Mouse (Mus musculus) embryonic facial prominence, embryonic 15.5 days (tissue): ENCODE results near the gene Il2rb. TPM values are rescaled to one million over a fixed set of nuclear protein-coding genes. Genes with fewer than 3 reads are reported as not detected.

Experiments used
- ATAC-seq: fragments of 200-750 bp; cut with Nextera tagmentation; 2 replicates; pipeline ENCODE4 v1.8.0; 2017; ENCODE audit warnings: low read depth, moderate TSS enrichment; ENCODE audit not compliant: insufficient number of reproducible peaks, low FRiP score, low TSS enrichment
- H3K27ac ChIP-seq: fragments of 300-500 bp; sonication (generic); replicated peaks from 2 replicates; pipeline ENCODE4 v1.5.1; 2015; ENCODE audit warnings: mild to moderate bottlenecking, inconsistent platforms
- H3K27me3 ChIP-seq: fragments of 300-500 bp; sonication (generic); 2 replicates; pipeline ENCODE4 v1.6.1; 2015; ENCODE audit warnings: inconsistent platforms
- H3K36me3 ChIP-seq: fragments of 300-500 bp; sonication (generic); 2 replicates; pipeline ENCODE4 v1.6.1; 2015; ENCODE audit warnings: mild to moderate bottlenecking, inconsistent platforms
- H3K4me1 ChIP-seq: fragments of 300-500 bp; sonication (generic); 2 replicates; pipeline ENCODE4 v1.6.1; 2015; ENCODE audit warnings: inconsistent platforms
- H3K4me2 ChIP-seq: fragments of 300-500 bp; sonication (generic); replicated peaks from 2 replicates; pipeline ENCODE4 v1.6.1; 2015; ENCODE audit warnings: mild to moderate bottlenecking, inconsistent platforms
- H3K4me3 ChIP-seq: fragments of 300-500 bp; sonication (generic); replicated peaks from 2 replicates; pipeline ENCODE4 v1.5.1; 2015; ENCODE audit warnings: mild to moderate bottlenecking, inconsistent platforms
- H3K9ac ChIP-seq: fragments of 300-500 bp; sonication (generic); 2 replicates; pipeline ENCODE4 v1.6.1; 2015; ENCODE audit warnings: inconsistent platforms
- H3K9me3 ChIP-seq: fragments of 300-500 bp; sonication (generic); replicated peaks from 2 replicates; pipeline ENCODE4 v1.6.1; 2016; ENCODE audit warnings: inconsistent platforms
- WGBS: fragments of 180-500 bp; shearing (Covaris S2); methylation state at CpG from one replicate; pipeline ENCODE4 v1.1.7; 2015; 5-methylcytosine and 5-hydroxymethylcytosine counted together
- polyA plus RNA-seq: library from polyadenylated mRNA; unstranded; fragments of >200 nt; fragmentation: Nextera tagmentation; extraction: Ambion mirVana; gene quantifications from 2 replicates; pipeline ENCODE4 v1.2.1, GENCODE M21; 2015

The Il2rb gene
- polyA plus RNA-seq, 1 experiment from 2014 or later = 0.41 TPM

DNA sequence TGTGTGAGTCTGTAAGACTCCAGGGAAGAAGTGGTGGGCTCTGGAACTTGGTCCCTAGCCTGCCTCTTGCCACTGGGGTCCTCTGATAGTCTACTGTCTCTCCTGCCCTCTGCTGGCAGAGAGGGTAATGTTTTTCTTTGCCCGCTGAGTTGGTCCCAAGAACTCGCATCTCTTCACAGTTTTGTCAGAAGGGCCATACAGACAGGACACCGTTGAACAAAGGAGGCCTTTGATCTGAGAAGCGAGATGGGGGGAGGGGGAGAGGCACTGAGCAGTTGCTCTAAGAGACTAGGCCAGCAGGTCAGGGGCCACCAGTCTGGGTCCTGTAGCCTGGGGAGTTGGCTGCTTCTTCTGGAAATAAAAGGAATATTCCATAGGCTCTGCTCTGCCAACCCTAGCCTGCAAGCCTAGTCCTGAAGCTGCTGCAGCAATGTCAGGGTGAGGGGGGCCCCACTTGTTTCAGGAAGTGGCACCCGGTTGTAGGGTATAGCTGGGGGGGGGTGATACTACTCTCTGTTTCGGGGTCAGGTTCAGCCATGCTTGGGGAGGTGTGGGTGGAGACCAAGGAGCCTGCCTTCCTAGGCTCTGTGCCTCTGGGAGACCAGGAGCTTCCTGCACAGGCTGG lies 60.1 kb downstream of the Il2rb start:
- Histone ChIP-seq H3K27me3 (no peaks in the 10 kb centered on the region), H3K9me3 (no peaks in the 10 kb centered on the region), H3K36me3 (peaks cover 41% of the 10 kb centered on the region), H3K4me3 (no peak overlapping the region), H3K4me2 (no peak overlapping the region), H3K4me1 (peaks cover 48% of the 10 kb centered on the region), H3K9ac (no peak overlapping the region), H3K27ac (no peak overlapping the region; the same call in 1 of the 2 replicates)
- 24% methylated on average over 6 of the region's 6 CpGs for WGBS
- no peak for ATAC-seq

DNA sequence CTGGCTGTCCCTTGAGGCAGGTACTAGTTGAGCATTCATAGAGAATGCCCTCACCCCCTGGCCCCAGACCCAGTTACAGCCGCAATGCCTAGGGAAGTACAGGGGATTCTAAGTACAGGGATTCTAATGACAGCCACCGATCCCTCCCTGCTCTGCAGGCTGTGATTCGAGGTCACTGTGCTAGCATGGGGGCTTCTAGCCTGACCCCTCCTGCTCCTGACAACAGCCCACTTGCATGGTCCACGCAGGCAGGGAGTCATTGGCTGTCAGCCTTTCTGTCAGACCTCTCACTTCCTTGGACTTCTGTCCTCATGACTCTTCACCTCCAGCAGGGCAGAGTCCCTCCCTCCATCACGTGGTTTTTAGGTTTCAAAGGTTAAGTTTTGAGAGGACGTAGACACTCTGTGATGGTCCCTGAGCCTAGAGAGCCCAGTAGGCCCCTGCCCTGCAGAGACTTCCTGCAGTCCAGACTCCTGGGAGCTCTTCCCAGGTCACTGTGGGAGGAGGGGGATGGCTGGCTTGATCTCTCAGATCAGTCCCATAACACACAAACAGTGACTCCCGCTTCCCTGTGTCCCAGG lies 63.4 kb downstream of the Il2rb start:
- Histone ChIP-seq H3K4me3 (no peak overlapping the region), H3K9me3 (no peaks in the 10 kb centered on the region), H3K27ac (no peak overlapping the region), H3K4me2 (no peak overlapping the region), H3K36me3 (peaks cover 41% of the 10 kb centered on the region), H3K9ac (no peak overlapping the region), H3K27me3 (no peaks in the 10 kb centered on the region), H3K4me1 (peaks cover 42% of the 10 kb centered on the region)
- ATAC-seq = no peak
- WGBS = 81% methylated on average over 7 of the region's 7 CpGs

DNA sequence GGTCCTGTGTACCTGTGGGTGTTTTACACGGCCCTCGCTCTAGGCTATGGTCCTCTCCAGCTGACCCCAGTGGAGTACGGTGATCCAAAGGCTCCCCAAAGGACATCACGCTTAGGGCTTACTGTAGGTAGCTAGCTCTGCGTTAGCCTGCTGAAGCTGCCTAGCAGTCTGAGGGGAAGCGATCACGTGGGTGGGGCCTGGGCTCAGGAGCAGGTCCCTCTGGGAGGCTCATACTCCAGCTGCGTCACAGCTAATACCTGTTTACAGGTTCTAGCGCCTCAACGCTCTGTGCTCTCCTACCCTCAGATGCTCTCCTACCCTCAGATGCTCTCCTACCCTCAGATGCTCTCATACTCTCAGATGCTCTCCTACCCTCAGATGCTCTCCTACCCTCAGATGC lies 64.2 kb downstream of the Il2rb start:
- Histone ChIP-seq H3K4me2 (no peak overlapping the region), H3K27me3 (no peaks in the 10 kb centered on the region), H3K36me3 (peaks cover 41% of the 10 kb centered on the region), H3K9ac (no peak overlapping the region), H3K9me3 (no peaks in the 10 kb centered on the region), H3K4me3 (no peak overlapping the region), H3K4me1 (peaks cover 34% of the 10 kb centered on the region), H3K27ac (no peak overlapping the region)
- ATAC-seq = no peak
- 78% methylated on average over 10 of the region's 10 CpGs for WGBS

DNA sequence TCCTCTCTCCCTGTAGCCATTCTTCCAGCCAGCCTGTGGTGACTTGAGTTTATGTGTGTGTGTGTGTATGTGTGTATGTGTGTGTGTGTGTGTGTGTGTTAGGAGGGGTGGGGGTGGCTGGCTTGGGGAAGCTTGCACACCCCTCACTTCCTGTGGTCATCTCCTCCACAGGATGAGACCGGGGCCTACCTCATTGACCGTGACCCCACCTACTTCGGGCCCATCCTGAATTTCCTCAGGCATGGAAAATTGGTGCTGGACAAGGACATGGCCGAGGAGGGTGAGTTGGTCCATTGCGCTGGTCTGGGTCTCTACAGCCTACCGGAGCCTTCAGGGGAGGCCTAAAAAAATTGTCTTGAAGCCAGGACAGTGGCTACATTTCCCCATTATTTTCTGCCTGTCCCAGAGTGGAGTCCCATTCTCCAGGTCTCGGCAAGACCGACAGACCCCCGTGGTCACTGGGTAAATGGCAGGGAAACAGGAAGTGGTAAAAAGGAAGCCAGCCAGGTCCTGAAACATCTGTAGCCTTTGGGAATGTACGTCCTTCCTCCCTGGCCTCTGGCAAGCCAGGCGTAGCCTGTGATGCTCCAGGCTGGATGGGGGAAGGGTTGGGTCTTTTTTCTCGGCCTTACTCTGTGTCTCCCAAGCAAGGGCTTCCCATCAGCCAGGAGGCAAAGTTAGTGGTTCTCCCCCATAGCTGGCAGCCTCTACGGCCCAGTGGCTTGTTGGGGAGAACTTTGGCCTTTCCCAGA lies 65.0 kb downstream of the Il2rb start:
- Histone ChIP-seq H3K27ac (peak overlapping the region; percentile 76), H3K4me3 (peak overlapping the region; percentile 76), H3K36me3 (peaks cover 33% of the 10 kb centered on the region), H3K27me3 (no peaks in the 10 kb centered on the region), H3K4me2 (peak overlapping the region; percentile 73; the same call in 1 of the 2 replicates), H3K4me1 (peaks cover 27% of the 10 kb centered on the region), H3K9ac (no peak overlapping the region), H3K9me3 (no peaks in the 10 kb centered on the region)
- WGBS = 68% methylated on average over 13 of the region's 13 CpGs
- ATAC-seq = no peak

Other genes starting within 250 kb of the Il2rb start
- 1.2 and 1.5 TPM in 2 replicates for gene Csf2rb2, start 189.6 kb downstream of the Il2rb start, polyA plus RNA-seq
- 6.4 and 6.9 TPM in 2 replicates for gene Csf2rb, start 169.5 kb downstream of the Il2rb start, polyA plus RNA-seq
- gene Tex33, start 99.4 kb downstream of the Il2rb start, polyA plus RNA-seq = 0.83 TPM in 1 of 2 replicates, not detected in the other
- gene Tst, start 89.4 kb downstream of the Il2rb start, polyA plus RNA-seq = 49.1 and 68.9 TPM in 2 replicates
- gene Mpst, start 88.9 kb downstream of the Il2rb start, polyA plus RNA-seq = 2.8 and 4.1 TPM in 2 replicates
- 59.0 and 62.5 TPM in 2 replicates for gene Kctd17, start 66.7 kb downstream of the Il2rb start, polyA plus RNA-seq
- 2.7 and 3.4 TPM in 2 replicates for gene Tmprss6, start 26.6 kb downstream of the Il2rb start, polyA plus RNA-seq
- gene C1qtnf6, start 36.1 kb upstream of the Il2rb start, polyA plus RNA-seq = 64.2 and 65.9 TPM in 2 replicates
- not detected in 2 replicates for gene Sstr3, start 49.4 kb upstream of the Il2rb start, polyA plus RNA-seq
- 34.6 and 37.1 TPM in 2 replicates for gene Rac2, start 77.5 kb upstream of the Il2rb start, polyA plus RNA-seq
- gene Cyth4, start 101.8 kb upstream of the Il2rb start, polyA plus RNA-seq = 13.8 and 14.3 TPM in 2 replicates
- 0.09 and 0.21 TPM in 2 replicates for gene Elfn2, start 223.5 kb upstream of the Il2rb start, polyA plus RNA-seq